In the genomic region with DNA sequence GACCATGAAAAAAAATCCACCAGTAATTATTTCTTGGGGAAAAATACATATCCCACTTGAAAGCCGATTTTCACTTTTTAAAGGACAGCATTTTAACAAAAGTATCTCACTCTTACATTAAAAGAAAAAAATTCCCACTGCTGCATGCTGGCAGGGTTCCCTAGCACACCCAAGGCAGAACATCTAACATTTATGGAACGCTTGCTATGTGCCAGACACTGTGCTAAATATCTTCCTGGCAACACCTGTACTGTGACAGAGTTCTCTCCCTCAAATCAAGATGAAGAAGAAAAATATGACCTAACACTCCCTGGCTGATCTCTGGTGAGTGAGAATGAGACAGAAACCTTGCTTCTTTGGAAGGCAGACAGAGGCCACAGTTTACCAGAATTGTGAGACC, we compare ENCODE assay signal across 29 mouse cellular contexts.
"Had no signal": no experiment of that assay in that cellular context is flagged by ENCODE, and none has a peak within 500 bp of the region (broad histone marks: within the 10 kb centered on the region; RNA-seq: fewer than 3 reads in every experiment).

No protein-coding gene starts in this region.

- H3K27ac ChIP-seq: embryonic facial prominence, embryonic 10.5 days; embryonic facial prominence, embryonic 12.5 days; embryonic facial prominence, embryonic 13.5 days; embryonic facial prominence, embryonic 15.5 days; forebrain, embryonic 10.5 days; forebrain, embryonic 12.5 days; forebrain, embryonic 13.5 days; forebrain, embryonic 15.5 days; gastrocnemius, adult 2 months; heart, adult 2 months had no signal

- ATAC-seq: forebrain, embryonic 13.5 days; forebrain, embryonic 14.5 days; forebrain, embryonic 15.5 days; forebrain, embryonic 16.5 days; forebrain, postnatal 0 days had no signal

- DNase-seq: cerebellum, adult 2 months; cerebellum, adult 8-10 months; cerebellum, adult 9-10 months; cerebellum, adult 9-11 months; cerebellum, postnatal 10 days; cerebellum, postnatal 14 days; cerebellum, postnatal 25 days; cerebellum, postnatal 36 days; embryo, embryonic 11 days; forebrain, postnatal 0 days; gastrocnemius, adult 2 months; gastrocnemius, postnatal 10 days; gastrocnemius, postnatal 14 days; gastrocnemius, postnatal 25 days; gastrocnemius, postnatal 36 days; heart, adult 11 months; heart, adult 18-20 months; heart, adult 2 months had no signal

- H3K4me3 ChIP-seq: embryonic facial prominence, embryonic 10.5 days; embryonic facial prominence, embryonic 12.5 days; embryonic facial prominence, embryonic 13.5 days; embryonic facial prominence, embryonic 15.5 days; erythroblast, embryonic 14.5 days; forebrain, embryonic 10.5 days; forebrain, embryonic 12.5 days; forebrain, embryonic 13.5 days; forebrain, embryonic 15.5 days; gastrocnemius, adult 2 months; heart, adult 2 months had no signal
